Mouse (Mus musculus) ES-E14 (cell line): ENCODE measurements around the gene Sel1l. TPM values are rescaled to one million over a fixed set of nuclear protein-coding genes. Genes with fewer than 3 reads are reported as not detected.

ENCODE experiments used
- DNase-seq: peaks from one replicate; pipeline ENCODE4 v3.0.0-alpha.2; 2013; ENCODE audit warnings: low read depth, low spot score
- H3K27ac ChIP-seq: 2 replicates; pipeline ENCODE4 v1.5.1; 2012; ENCODE audit warnings: low read depth, mild to moderate bottlenecking, low read length, moderate library complexity, mixed read lengths; ENCODE audit not compliant: poor library complexity, insufficient read depth, severe bottlenecking
- H3K36me3 ChIP-seq: 2 replicates; pipeline ENCODE4 v1.6.1; 2012; ENCODE audit warnings: mild to moderate bottlenecking, low read length, moderate library complexity, mixed read lengths; ENCODE audit not compliant: control insufficient read depth, poor library complexity, insufficient read depth, severe bottlenecking
- H3K4me1 ChIP-seq, 2 experiments: fragments of 150-350 bp in 1 of 2; sonication (generic) in 1 of 2; 2 replicates each; pipeline ENCODE4 v1.6.1; 2012; ENCODE audit warnings: low read length in 2 of 2, mild to moderate bottlenecking in 1 of 2, mixed read lengths in 1 of 2; ENCODE audit not compliant: control insufficient read depth in 2 of 2, insufficient read depth in 2 of 2, poor library complexity in 1 of 2
- H3K4me3 ChIP-seq, 2 experiments: fragments of 150-350 bp in 1 of 2; sonication (generic) in 1 of 2; 2 replicates each; pipeline ENCODE4 v1.5.1; 2012; ENCODE audit warnings: low read length in 2 of 2, low read depth in 1 of 2, mild to moderate bottlenecking in 1 of 2, mixed read lengths in 1 of 2; ENCODE audit not compliant: insufficient read depth in 1 of 2, poor library complexity in 1 of 2, severe bottlenecking in 1 of 2
- H3K9ac ChIP-seq: 2 replicates; pipeline ENCODE4 v1.6.1; 2012; ENCODE audit warnings: low read depth, mild to moderate bottlenecking, low read length, mixed read lengths; ENCODE audit not compliant: poor library complexity, insufficient read depth, severe bottlenecking
- H3K9me3 ChIP-seq: fragments of 150-350 bp; sonication (generic); 2 replicates; pipeline ENCODE4 v1.6.1; 2012; ENCODE audit warnings: low read depth, mild to moderate bottlenecking, low read length; ENCODE audit not compliant: control insufficient read depth, insufficient read depth
- CHD2 ChIP-seq: IDR thresholded peaks from 2 replicates; pipeline ENCODE4 v1.6.1; 2014; ENCODE audit warnings: mild to moderate bottlenecking, low read depth, low read length, inconsistent platforms
- HCFC1 ChIP-seq: IDR thresholded peaks from 2 replicates; pipeline ENCODE4 v1.6.1; 2012; ENCODE audit warnings: low read length, inconsistent platforms, borderline replicate concordance; ENCODE audit not compliant: insufficient read depth
- MAFK ChIP-seq: IDR thresholded peaks from 2 replicates; pipeline ENCODE4 v1.6.1; 2014; ENCODE audit warnings: mild to moderate bottlenecking, low read depth, low read length, inconsistent platforms; ENCODE audit not compliant: insufficient read depth
- ZC3H11A ChIP-seq: IDR thresholded peaks from 2 replicates; pipeline ENCODE4 v1.6.1; 2012; ENCODE audit warnings: low read depth, mild to moderate bottlenecking, inconsistent platforms, low read length, borderline replicate concordance
- ZNF384 ChIP-seq: IDR thresholded peaks from 2 replicates; pipeline ENCODE4 v1.6.1; 2012; ENCODE audit warnings: low read depth, low read length, inconsistent platforms
- in situ Hi-C, 2 experiments: fragments of 600-800 bp; cut with MboI; formaldehyde crosslinking; loops; one replicate each; pipeline ENCODE4 v1.15.1; 2025; ENCODE audit warnings: low sequenced_read_pairs in 2 of 2, inconsistent platforms in 1 of 2; ENCODE audit not compliant: unreplicated experiment in 2 of 2
- total RNA-seq: library from RNA; depleted of rRNA; stranded (reverse); fragments of 300-350 nt; gene quantifications from 2 replicates; pipeline ENCODE4 v1.2.3, GENCODE M21; 2012

The Sel1l gene
- total RNA-seq, 1 experiment: 64.6 TPM

DNA sequence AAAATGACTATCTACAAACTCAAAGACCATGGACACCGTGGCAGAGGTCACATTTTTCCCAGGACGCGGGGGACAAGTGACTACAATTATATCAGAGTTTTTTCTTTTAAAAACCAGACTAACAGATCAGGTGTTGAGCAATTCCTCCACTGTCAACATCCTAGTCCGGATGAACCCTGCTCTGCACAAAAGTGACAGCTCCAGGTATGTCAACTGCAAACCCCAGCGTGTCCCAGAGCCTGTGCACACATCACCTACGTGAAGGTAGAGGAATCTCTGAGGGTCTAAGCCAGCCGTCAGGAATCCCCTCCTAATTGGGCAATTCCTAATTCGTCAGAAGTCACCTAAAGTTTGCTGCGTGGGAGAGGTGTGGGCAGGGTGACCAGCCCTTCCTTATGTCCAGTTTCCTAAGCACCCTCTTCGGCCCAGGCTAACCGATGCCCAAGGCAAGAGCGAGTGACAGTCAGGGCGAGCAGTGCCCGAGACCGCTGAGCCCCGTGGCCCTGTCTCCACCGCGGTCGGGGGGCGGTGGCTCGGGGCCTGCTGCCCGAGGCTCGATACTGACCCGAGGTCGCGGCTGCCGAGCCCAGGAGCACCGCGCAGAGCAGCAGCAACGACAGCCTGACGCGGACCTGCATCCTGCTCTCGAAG, 438 bp downstream of the Sel1l start:
- in situ Hi-C loops: no loop called here
- Histone ChIP-seq H3K9ac (peak overlapping the region; percentile 92), H3K36me3 (no peaks in the 10 kb centered on the region), H3K27ac (no peak overlapping the region), H3K4me3 (peak overlapping the region; percentile 87 to 89), H3K9me3 (no peaks in the 10 kb centered on the region), H3K4me1 (0 out of 4 replicates have a peak, but pooled peaks cover 0 to 2% of the 10 kb centered on the region in 2 experiments)
- TF ChIP-seq ZC3H11A (no peak), CHD2 (no peak), ZNF384 (no peak), HCFC1 (no peak), MAFK (no peak)
- no peak for DNase-seq

GRCm38 (mm10) chr12:91846038-91846437, 2.9 kb downstream of the Sel1l start:
- in situ Hi-C loops: no loop called here
- Histone ChIP-seq H3K4me3 (no peak overlapping the region), H3K9me3 (no peaks in the 10 kb centered on the region), H3K9ac (no peak overlapping the region), H3K4me1 (0 out of 4 replicates have a peak, but pooled peaks cover 0 to 2% of the 10 kb centered on the region in 2 experiments), H3K27ac (no peak overlapping the region), H3K36me3 (no peaks in the 10 kb centered on the region)
- TF ChIP-seq MAFK (no peak), ZNF384 (no peak)
- DNase-seq: no peak

- H3K9ac ChIP-seq: no peak overlapping the region
- TF ChIP-seq ZC3H11A: no peak
- no peak for TF ChIP-seq CHD2
- no peak for TF ChIP-seq HCFC1
- TF ChIP-seq ZNF384: no peak
- no peak for TF ChIP-seq MAFK
- 0 out of 4 replicates have a peak, but pooled peaks cover 0 to 2% of the 10 kb centered on the region in 2 experiments for H3K4me1 ChIP-seq
- H3K4me3 ChIP-seq: no peak overlapping the region
- in situ Hi-C loops: no loop called here
- 0 out of 2 replicates have a peak overlapping the region, but pooled peaks have one; percentile 24 for H3K27ac ChIP-seq
- H3K36me3 ChIP-seq: peaks cover 1% of the 10 kb centered on the region
- no peaks in the 10 kb centered on the region for H3K9me3 ChIP-seq
- no peak for DNase-seq
These were observed 3.6 kb downstream of the Sel1l start for GRCm38 (mm10) chr12:91845393-91845792.

DNA sequence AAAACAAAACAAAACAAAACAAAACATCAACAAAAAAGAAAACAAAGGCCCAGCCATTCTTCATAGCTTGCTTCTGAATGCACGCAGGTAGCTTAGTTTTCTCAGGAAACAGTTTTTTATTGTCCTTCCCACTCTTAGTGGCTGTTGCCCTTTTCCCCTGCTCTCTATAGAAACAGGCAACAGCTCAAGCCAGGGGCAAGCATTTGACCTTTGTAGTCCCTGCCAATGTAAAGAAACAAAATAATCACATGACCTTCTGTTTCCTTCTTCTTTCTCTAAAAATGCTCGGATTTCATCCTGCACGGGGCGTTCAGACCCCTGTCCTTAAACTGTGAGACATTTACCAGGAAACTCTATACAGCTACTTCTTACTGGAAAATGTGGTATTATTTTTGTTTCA, 4.4 kb downstream of the Sel1l start:
- Histone ChIP-seq H3K9ac (no peak overlapping the region; the same call in 1 of the 2 replicates), H3K36me3 (peaks cover 4% of the 10 kb centered on the region), H3K4me3 (no peak overlapping the region), H3K27ac (no peak overlapping the region), H3K9me3 (no peaks in the 10 kb centered on the region), H3K4me1 (0 out of 4 replicates have a peak, but pooled peaks cover 0 to 2% of the 10 kb centered on the region in 2 experiments)
- DNase-seq: no peak
- TF ChIP-seq HCFC1 (no peak), CHD2 (no peak), MAFK (no peak), ZNF384 (no peak), ZC3H11A (no peak)
- in situ Hi-C loops: no loop called here

DNA sequence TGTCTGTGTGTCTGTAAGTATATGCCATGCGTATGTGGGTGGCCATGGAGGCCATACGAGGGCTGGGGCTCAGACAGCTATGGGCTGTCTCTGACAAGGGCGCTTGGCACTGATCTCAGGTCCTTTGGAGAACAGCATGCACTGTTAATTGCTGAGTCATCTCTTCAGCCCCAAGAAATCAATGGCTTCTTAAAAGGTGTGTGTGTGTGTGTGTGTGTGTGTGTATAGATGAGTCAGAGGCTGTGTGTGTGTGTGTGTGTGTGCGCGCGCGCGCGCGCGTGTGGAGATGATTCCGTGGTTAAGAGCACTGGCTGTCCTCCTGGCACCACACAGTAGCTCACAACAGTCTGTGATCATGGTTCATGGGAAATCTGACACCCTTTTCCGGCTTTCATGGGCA, 5.1 kb downstream of the Sel1l start:
- 0 out of 4 replicates have a peak, but pooled peaks cover 0 to 2% of the 10 kb centered on the region in 2 experiments for H3K4me1 ChIP-seq
- no peak overlapping the region for H3K9ac ChIP-seq
- H3K36me3 ChIP-seq: peaks cover 8% of the 10 kb centered on the region
- DNase-seq: no peak
- H3K27ac ChIP-seq: 0 out of 2 replicates have a peak overlapping the region, but pooled peaks have one; percentile 3
- H3K4me3 ChIP-seq: no peak overlapping the region
- H3K9me3 ChIP-seq: no peaks in the 10 kb centered on the region
- TF ChIP-seq MAFK (peak; percentile 77), ZC3H11A (no peak), ZNF384 (no peak), HCFC1 (no peak)
- in situ Hi-C loops: no loop called here
